Mouse (Mus musculus) embryonic stem cell, embryonic (primary cell): ENCODE results near the gene Clip2.

Experiments used
- CTCF ChIA-PET, 4 experiments: fragments of 300-600 bp in 2 of 4; fragments of 350-600 bp in 2 of 4; sonication (Branson Sonifier 250); formaldehyde crosslinking; loops; one replicate each; lab custom pipeline; 2022; ENCODE audit warnings: inconsistent platforms in 2 of 4; lab: Charles Lee
- POLR2A ChIA-PET, 4 experiments: fragments of 300-600 bp in 2 of 4; fragments of 350-600 bp in 2 of 4; sonication (Branson Sonifier 250); formaldehyde crosslinking; loops; one replicate each; lab custom pipeline; 2022; ENCODE audit warnings: antibody characterized with exemption in 4 of 4, inconsistent platforms in 1 of 4; lab: Charles Lee

The Clip2 gene

GRCm38 (mm10) chr5:134521131-134521530 is 31.1 kb downstream of the Clip2 start:
- ChIA-PET CTCF (interaction anchor here in 1 of 4 experiments (1.3 to 2.7 kb wide), 5 partner anchors 13 to 51 kb away, joined by 3 to 15 read pairs (median 4); no protein-coding TSS in a partner anchor), POLR2A (interaction anchor here in 3 of 4 experiments (0.7 to 1.9 kb wide), 7 partner anchors 13 to 111 kb away, joined by 3 to 10 read pairs (median 4); partner anchors contain the start of gene Clip2 (in 2 of the 3))

GRCm38 (mm10) chr5:134520120-134520519 is 32.1 kb downstream of the Clip2 start:
- ChIA-PET CTCF (interaction anchor here in 1 of 4 experiments (0.6 kb wide), 1 partner anchor 446 kb away, joined by 7 read pairs; no protein-coding TSS in a partner anchor), POLR2A (no interaction called here)

- POLR2A ChIA-PET = interaction anchor here in 1 of 4 experiments (1.0 kb wide), 1 partner anchor 120 kb away, joined by 3 read pairs; the partner anchor contains the start of gene Eif4h
- CTCF ChIA-PET = interaction anchor here in 1 of 4 experiments (1.0 kb wide), 1 partner anchor 19 kb away, joined by 3 read pairs; no protein-coding TSS in a partner anchor
Measured at GRCm38 (mm10) chr5:134519471-134519870, 32.8 kb downstream of the Clip2 start.

- ChIA-PET CTCF (interaction anchor here in 1 of 4 experiments (0.5 kb wide), 1 partner anchor 68 kb away, joined by 5 read pairs; no protein-coding TSS in a partner anchor), POLR2A (no interaction called here)
Measured at GRCm38 (mm10) chr5:134512086-134512485, 40.1 kb downstream of the Clip2 start.

- CTCF ChIA-PET = interaction anchor here (0.6 to 3.1 kb wide), 9 partner anchors 8 to 141 kb away, joined by 3 to 9 read pairs (median 4); no protein-coding TSS in a partner anchor
Measured at GRCm38 (mm10) chr5:134510266-134510665, 42.0 kb downstream of the Clip2 start.

GRCm38 (mm10) chr5:134508965-134509364 is 43.3 kb downstream of the Clip2 start:
- CTCF ChIA-PET = interaction anchor here in 3 of 4 experiments (0.6 to 3.1 kb wide), 8 partner anchors 8 to 143 kb away, joined by 3 to 9 read pairs (median 4); no protein-coding TSS in a partner anchor
- POLR2A ChIA-PET = interaction anchor here in 1 of 4 experiments (1.2 to 1.4 kb wide), 2 partner anchors 13 to 52 kb away, joined by 3 to 4 read pairs; partner anchors contain the start of gene Syna

More at GRCm38 (mm10) chr5:134510266-134510665, 42.0 kb downstream of the Clip2 start:
- POLR2A ChIA-PET = no interaction called here

GRCm38 (mm10) chr5:134507859-134508399 is 44.3 kb downstream of the Clip2 start:
- POLR2A ChIA-PET = interaction anchor here in 3 of 4 experiments (0.8 to 1.4 kb wide), 5 partner anchors 13 to 97 kb away, joined by 3 read pairs; no protein-coding TSS in a partner anchor
- CTCF ChIA-PET = interaction anchor here (0.6 to 2.1 kb wide), 20 partner anchors 8 to 189 kb away, joined by 3 to 13 read pairs (median 4); partner anchors contain the start of gene Clip2 (in 1 of the 4)

GRCm38 (mm10) chr5:134507307-134507706 is 44.9 kb downstream of the Clip2 start:
- CTCF ChIA-PET = interaction anchor here (0.6 to 2.1 kb wide), 20 partner anchors 8 to 450 kb away, joined by 3 to 13 read pairs (median 3); partner anchors contain the start of gene Clip2 (in 1 of the 4)
- POLR2A ChIA-PET = interaction anchor here in 3 of 4 experiments (0.8 to 1.2 kb wide), 4 partner anchors 13 to 97 kb away, joined by 3 read pairs; no protein-coding TSS in a partner anchor

GRCm38 (mm10) chr5:134505810-134506292 is 46.4 kb downstream of the Clip2 start:
- ChIA-PET POLR2A (interaction anchor here in 1 of 4 experiments (0.6 kb wide), 1 partner anchor 77 kb away, joined by 3 read pairs; no protein-coding TSS in a partner anchor), CTCF (no interaction called here)

- ChIA-PET POLR2A (interaction anchor here in 3 of 4 experiments (0.7 to 2.7 kb wide), 15 partner anchors 8 to 564 kb away, joined by 3 to 11 read pairs (median 3); partner anchors contain the start of genes Clip2 (in 1 of the 3) and Limk1 (in 1 of the 3)), CTCF (interaction anchor here (0.5 to 6.6 kb wide), 34 partner anchors 8 to 463 kb away, joined by 3 to 109 read pairs (median 4); partner anchors contain the start of genes Clip2 (in 2 of the 4) and Limk1 (in 1 of the 4))
Measured at GRCm38 (mm10) chr5:134502591-134502990, 49.6 kb downstream of the Clip2 start.

GRCm38 (mm10) chr5:134501453-134501852 is 50.8 kb downstream of the Clip2 start:
- ChIA-PET CTCF (interaction anchor here in 3 of 4 experiments (0.5 to 6.6 kb wide), 27 partner anchors 9 to 406 kb away, joined by 3 to 109 read pairs (median 4); partner anchors contain the start of genes Clip2 (in 3 of the 3) and Limk1 (in 1 of the 3)), POLR2A (interaction anchor here in 3 of 4 experiments (0.6 to 2.7 kb wide), 9 partner anchors 9 to 187 kb away, joined by 3 to 11 read pairs (median 4); partner anchors contain the start of genes Clip2 (in 1 of the 3) and Limk1 (in 1 of the 3))

GRCm38 (mm10) chr5:134500681-134501080 is 51.6 kb downstream of the Clip2 start:
- ChIA-PET POLR2A (interaction anchor here in 2 of 4 experiments (0.6 to 1.9 kb wide), 19 partner anchors 9 to 400 kb away, joined by 3 to 7 read pairs (median 3); partner anchors contain the start of genes Clip2 (in 1 of the 2), Eif4h (in 1 of the 2), Limk1 (in 1 of the 2) and Rcc1l (in 1 of the 2)), CTCF (interaction anchor here (0.5 to 6.6 kb wide), 73 partner anchors 8 to 407 kb away, joined by 3 to 109 read pairs (median 4); partner anchors contain the start of genes Clip2 (in 2 of the 4), Eif4h (in 2 of the 4), Limk1 (in 1 of the 4) and Rfc2 (in 1 of the 4))

GRCm38 (mm10) chr5:134500062-134500461 is 52.2 kb downstream of the Clip2 start:
- ChIA-PET CTCF (interaction anchor here (0.5 to 6.6 kb wide), 74 partner anchors 8 to 401 kb away, joined by 3 to 109 read pairs (median 4); partner anchors contain the start of genes Clip2 (in 2 of the 4), Eif4h (in 2 of the 4), Limk1 (in 1 of the 4) and Rfc2 (in 1 of the 4)), POLR2A (interaction anchor here in 2 of 4 experiments (0.6 to 1.9 kb wide), 20 partner anchors 8 to 401 kb away, joined by 3 to 7 read pairs (median 3); partner anchors contain the start of genes Clip2 (in 1 of the 2), Eif4h (in 1 of the 2), Limk1 (in 1 of the 2) and Rcc1l (in 1 of the 2))

- POLR2A ChIA-PET = interaction anchor here in 1 of 4 experiments (0.8 to 1.9 kb wide), 5 partner anchors 43 to 134 kb away, joined by 3 to 5 read pairs (median 4); partner anchors contain the start of gene Rfc2
Measured at GRCm38 (mm10) chr5:134497026-134497425, 55.2 kb downstream of the Clip2 start.

GRCm38 (mm10) chr5:134495796-134496195 is 56.4 kb downstream of the Clip2 start:
- ChIA-PET CTCF (interaction anchor here in 1 of 4 experiments (0.6 kb wide), 1 partner anchor 99 kb away, joined by 3 read pairs; no protein-coding TSS in a partner anchor), POLR2A (interaction anchor here in 1 of 4 experiments (1.9 kb wide), 1 partner anchor 65 kb away, joined by 5 read pairs; no protein-coding TSS in a partner anchor)

More at GRCm38 (mm10) chr5:134497026-134497425, 55.2 kb downstream of the Clip2 start:
- CTCF ChIA-PET = interaction anchor here in 2 of 4 experiments (0.5 to 0.7 kb wide), 4 partner anchors 16 to 149 kb away, joined by 3 to 5 read pairs (median 4); no protein-coding TSS in a partner anchor

GRCm38 (mm10) chr5:134494142-134494541 is 58.1 kb downstream of the Clip2 start:
- ChIA-PET POLR2A (interaction anchor here in 3 of 4 experiments (0.6 to 2.1 kb wide), 4 partner anchors 9 to 90 kb away, joined by 3 to 9 read pairs (median 3); no protein-coding TSS in a partner anchor), CTCF (interaction anchor here (0.5 to 7.2 kb wide), 82 partner anchors 7 to 467 kb away, joined by 3 to 109 read pairs (median 4); partner anchors contain the start of genes Clip2 (in 2 of the 4), Limk1 (in 1 of the 4), Rfc2 (in 1 of the 4) and Syna (in 1 of the 4))
